Mouse (Mus musculus) heart, embryonic 15.5 days (tissue): ENCODE results near the gene Gm21970. TPM values are rescaled to one million over a fixed set of nuclear protein-coding genes. Genes with fewer than 3 reads are reported as not detected.
A peak's percentile ranks its signal among the peaks of the same experiment; 100 is the strongest.

ENCODE experiments used
- ATAC-seq: fragments of 200-750 bp; cut with Nextera tagmentation; replicated peaks from 2 replicates; pipeline ENCODE4 v1.8.0; 2017; ENCODE audit warnings: low read depth, moderate TSS enrichment; ENCODE audit not compliant: insufficient number of reproducible peaks, insufficient read depth, low FRiP score
- H3K27ac ChIP-seq: fragments of 300-500 bp; sonication (generic); 2 replicates; pipeline ENCODE4 v1.5.1; 2015; ENCODE audit warnings: mild to moderate bottlenecking, inconsistent platforms
- H3K27me3 ChIP-seq: fragments of 300-500 bp; sonication (generic); 2 replicates; pipeline ENCODE4 v1.6.1; 2015; ENCODE audit warnings: inconsistent platforms
- H3K36me3 ChIP-seq: fragments of 300-500 bp; sonication (generic); 2 replicates; pipeline ENCODE4 v1.6.1; 2015; ENCODE audit warnings: mild to moderate bottlenecking, inconsistent platforms
- H3K4me1 ChIP-seq: fragments of 300-500 bp; sonication (generic); replicated peaks from 2 replicates; pipeline ENCODE4 v1.6.1; 2015; ENCODE audit warnings: inconsistent platforms
- H3K4me2 ChIP-seq: fragments of 300-500 bp; sonication (generic); 2 replicates; pipeline ENCODE4 v1.6.1; 2015; ENCODE audit warnings: inconsistent platforms, mild to moderate bottlenecking, moderate library complexity
- H3K4me3 ChIP-seq: fragments of 300-500 bp; sonication (generic); 2 replicates; pipeline ENCODE4 v1.5.1; 2015; ENCODE audit warnings: mild to moderate bottlenecking, inconsistent platforms
- H3K9ac ChIP-seq: fragments of 300-500 bp; sonication (generic); 2 replicates; pipeline ENCODE4 v1.6.1; 2015; ENCODE audit warnings: mild to moderate bottlenecking, inconsistent platforms
- H3K9me3 ChIP-seq: fragments of 300-500 bp; sonication (generic); replicated peaks from 2 replicates; pipeline ENCODE4 v1.6.1; 2016; ENCODE audit warnings: inconsistent platforms
- WGBS: fragments of 180-500 bp; shearing (Covaris S2); methylation state at CpG from one replicate; pipeline ENCODE4 v1.1.7; 2015; ENCODE audit warnings: mixed read lengths; 5-methylcytosine and 5-hydroxymethylcytosine counted together
- polyA plus RNA-seq: library from polyadenylated mRNA; unstranded; fragments of >200 nt; fragmentation: Nextera tagmentation; extraction: Ambion mirVana; gene quantifications from 2 replicates; pipeline ENCODE4 v1.2.1, GENCODE M21; 2015

The Gm21970 gene
- polyA plus RNA-seq, 1 experiment from 2014 or later: not detected

- ATAC-seq: no peak
- WGBS: 60% methylated on average over 5 of the region's 5 CpGs
- H3K9ac ChIP-seq: no peak overlapping the region
- no peak overlapping the region for H3K4me3 ChIP-seq
- H3K4me1 ChIP-seq: peaks cover 24% of the 10 kb centered on the region
- no peaks in the 10 kb centered on the region for H3K36me3 ChIP-seq
- no peak overlapping the region for H3K4me2 ChIP-seq
- H3K27ac ChIP-seq: no peak overlapping the region
- no peaks in the 10 kb centered on the region for H3K27me3 ChIP-seq
- H3K9me3 ChIP-seq: no peaks in the 10 kb centered on the region
Observed at GRCm38 (mm10) chr16:91445566-91445965, 54.0 kb downstream of the Gm21970 start.

- Histone ChIP-seq H3K4me1 (peaks cover 13% of the 10 kb centered on the region), H3K27me3 (no peaks in the 10 kb centered on the region), H3K9ac (no peak overlapping the region), H3K4me3 (no peak overlapping the region), H3K4me2 (no peak overlapping the region), H3K9me3 (no peaks in the 10 kb centered on the region), H3K36me3 (no peaks in the 10 kb centered on the region), H3K27ac (peak overlapping the region; percentile 34; the same call in 1 of the 2 replicates)
- 70% methylated on average over 8 of the region's 8 CpGs for WGBS
- peak; percentile 16; the same call in 1 of the 2 replicates for ATAC-seq
Observed at GRCm38 (mm10) chr16:91446778-91447511, 55.4 kb downstream of the Gm21970 start.

- peak; percentile 38; the same call in 1 of the 2 replicates for ATAC-seq
- H3K4me3 ChIP-seq: no peak overlapping the region
- no peaks in the 10 kb centered on the region for H3K9me3 ChIP-seq
- H3K27me3 ChIP-seq: no peaks in the 10 kb centered on the region
- WGBS: 42% methylated on average over 6 of the region's 6 CpGs
- H3K27ac ChIP-seq: peak overlapping the region; percentile 34; the same call in 1 of the 2 replicates
- H3K36me3 ChIP-seq: no peaks in the 10 kb centered on the region
- no peak overlapping the region for H3K9ac ChIP-seq
- no peak overlapping the region for H3K4me2 ChIP-seq
- H3K4me1 ChIP-seq: peaks cover 18% of the 10 kb centered on the region
Observed at GRCm38 (mm10) chr16:91447512-91447900, 56.0 kb downstream of the Gm21970 start.

- peak; percentile 33 for ATAC-seq
- peak overlapping the region; percentile 34; the same call in 1 of the 2 replicates for H3K27ac ChIP-seq
Observed at GRCm38 (mm10) chr16:91448088-91448487, 56.6 kb downstream of the Gm21970 start.

GRCm38 (mm10) chr16:91448895-91449294 is 57.4 kb downstream of the Gm21970 start:
- Histone ChIP-seq H3K4me3 (no peak overlapping the region), H3K27ac (no peak overlapping the region), H3K4me2 (no peak overlapping the region), H3K36me3 (no peaks in the 10 kb centered on the region), H3K4me1 (peaks cover 20% of the 10 kb centered on the region), H3K9ac (no peak overlapping the region), H3K27me3 (no peaks in the 10 kb centered on the region), H3K9me3 (no peaks in the 10 kb centered on the region)
- WGBS: 79% methylated on average over 7 of the region's 7 CpGs
- no peak for ATAC-seq

More at GRCm38 (mm10) chr16:91448088-91448487, 56.6 kb downstream of the Gm21970 start:
- H3K9ac ChIP-seq: no peak overlapping the region
- no peaks in the 10 kb centered on the region for H3K27me3 ChIP-seq
- peaks cover 20% of the 10 kb centered on the region for H3K4me1 ChIP-seq
- H3K4me2 ChIP-seq: no peak overlapping the region
- WGBS: 88% methylated on average over 5 of the region's 5 CpGs
- no peaks in the 10 kb centered on the region for H3K9me3 ChIP-seq
- H3K36me3 ChIP-seq: no peaks in the 10 kb centered on the region
- no peak overlapping the region for H3K4me3 ChIP-seq

- no peaks in the 10 kb centered on the region for H3K36me3 ChIP-seq
- H3K4me2 ChIP-seq: no peak overlapping the region
- H3K4me3 ChIP-seq: no peak overlapping the region
- ATAC-seq: no peak
- 75% methylated on average over 12 of the region's 12 CpGs for WGBS
- H3K9me3 ChIP-seq: no peaks in the 10 kb centered on the region
- H3K27me3 ChIP-seq: no peaks in the 10 kb centered on the region
- peaks cover 20% of the 10 kb centered on the region for H3K4me1 ChIP-seq
- no peak overlapping the region for H3K9ac ChIP-seq
- H3K27ac ChIP-seq: no peak overlapping the region
Observed at GRCm38 (mm10) chr16:91450137-91451064, 58.9 kb downstream of the Gm21970 start.

GRCm38 (mm10) chr16:91451949-91452348 is 60.4 kb downstream of the Gm21970 start:
- no peaks in the 10 kb centered on the region for H3K36me3 ChIP-seq
- no peak for ATAC-seq
- WGBS: 58% methylated on average over 2 of the region's 2 CpGs
- H3K4me3 ChIP-seq: no peak overlapping the region
- no peaks in the 10 kb centered on the region for H3K27me3 ChIP-seq
- H3K27ac ChIP-seq: peak overlapping the region; percentile 50
- H3K9me3 ChIP-seq: no peaks in the 10 kb centered on the region
- peaks cover 18% of the 10 kb centered on the region for H3K4me1 ChIP-seq
- H3K4me2 ChIP-seq: no peak overlapping the region
- H3K9ac ChIP-seq: no peak overlapping the region

GRCm38 (mm10) chr16:91452363-91452896 is 60.9 kb downstream of the Gm21970 start:
- H3K27ac ChIP-seq: peak overlapping the region; percentile 50
- no peak overlapping the region for H3K4me2 ChIP-seq
- H3K36me3 ChIP-seq: no peaks in the 10 kb centered on the region
- peaks cover 14% of the 10 kb centered on the region for H3K4me1 ChIP-seq
- peak; percentile 29; the same call in 1 of the 2 replicates for ATAC-seq
- WGBS: 31% methylated on average over 6 of the region's 6 CpGs
- no peak overlapping the region for H3K4me3 ChIP-seq
- no peak overlapping the region for H3K9ac ChIP-seq
- no peaks in the 10 kb centered on the region for H3K9me3 ChIP-seq
- H3K27me3 ChIP-seq: no peaks in the 10 kb centered on the region

GRCm38 (mm10) chr16:91455868-91456267 is 64.3 kb downstream of the Gm21970 start:
- WGBS: 74% methylated on average over 4 of the region's 4 CpGs
- Histone ChIP-seq H3K4me2 (no peak overlapping the region), H3K27me3 (no peaks in the 10 kb centered on the region), H3K36me3 (no peaks in the 10 kb centered on the region), H3K9me3 (no peaks in the 10 kb centered on the region), H3K9ac (no peak overlapping the region), H3K27ac (no peak overlapping the region), H3K4me1 (peaks cover 18% of the 10 kb centered on the region), H3K4me3 (no peak overlapping the region)
- ATAC-seq: no peak

- Histone ChIP-seq H3K27me3 (no peaks in the 10 kb centered on the region), H3K9ac (no peak overlapping the region), H3K9me3 (no peaks in the 10 kb centered on the region), H3K4me1 (peaks cover 18% of the 10 kb centered on the region), H3K27ac (no peak overlapping the region), H3K36me3 (no peaks in the 10 kb centered on the region), H3K4me2 (no peak overlapping the region), H3K4me3 (no peak overlapping the region)
- no peak for ATAC-seq
- WGBS: 69% methylated on average over 21 of the region's 21 CpGs
Observed at GRCm38 (mm10) chr16:91458301-91458746, 66.8 kb downstream of the Gm21970 start.

GRCm38 (mm10) chr16:91458976-91459375 is 67.5 kb downstream of the Gm21970 start:
- WGBS: 36% methylated on average over 5 of the region's 5 CpGs
- no peaks in the 10 kb centered on the region for H3K36me3 ChIP-seq
- H3K27me3 ChIP-seq: no peaks in the 10 kb centered on the region
- no peaks in the 10 kb centered on the region for H3K9me3 ChIP-seq
- H3K27ac ChIP-seq: peak overlapping the region; percentile 32
- H3K4me1 ChIP-seq: peaks cover 18% of the 10 kb centered on the region
- no peak overlapping the region for H3K9ac ChIP-seq
- H3K4me3 ChIP-seq: no peak overlapping the region
- ATAC-seq: peak; percentile 44; the same call in 1 of the 2 replicates
- H3K4me2 ChIP-seq: peak overlapping the region; percentile 12; the same call in 1 of the 2 replicates
